Mouse (Mus musculus): ENCODE measurements at regions not wholly inside any gene's neighbourhood (a gene's known extent, or its start where the extent isn't known, plus 50 kb on each side); places are given as distances from the start of the nearest gene placed in this dataset.

DNA sequence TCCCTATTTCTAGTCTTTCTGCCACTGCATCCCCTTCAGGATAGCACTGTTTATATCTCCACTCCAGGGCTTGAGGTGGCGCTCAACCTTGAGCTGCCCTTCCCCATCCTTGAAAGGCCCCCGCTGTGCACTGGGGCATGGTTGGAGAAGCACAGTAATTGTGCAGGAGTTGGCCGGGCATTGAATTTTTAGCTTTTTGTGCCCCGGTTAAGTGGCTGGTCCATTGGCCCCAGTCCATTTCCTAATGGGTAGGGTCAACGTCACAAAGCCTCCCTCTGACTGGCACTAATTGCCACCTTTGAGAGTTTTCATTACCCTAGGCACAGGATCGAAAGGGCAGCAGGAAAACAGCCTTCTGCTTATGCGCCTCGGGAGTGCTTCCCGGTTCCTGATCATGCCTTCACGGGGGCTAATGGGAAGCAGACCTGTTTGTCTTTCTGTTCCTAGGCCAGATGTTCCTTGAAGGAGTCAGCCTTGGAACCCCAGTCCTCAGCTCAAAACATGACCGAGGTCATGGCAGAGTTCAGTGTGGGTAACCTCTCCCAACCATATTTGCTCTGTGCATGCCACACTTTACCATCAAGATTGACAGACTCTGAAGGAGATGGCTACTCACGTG is 80.5 kb upstream of the Ankrd55 start:
- intact Hi-C loops (cut with DNase I): no loop called here

DNA sequence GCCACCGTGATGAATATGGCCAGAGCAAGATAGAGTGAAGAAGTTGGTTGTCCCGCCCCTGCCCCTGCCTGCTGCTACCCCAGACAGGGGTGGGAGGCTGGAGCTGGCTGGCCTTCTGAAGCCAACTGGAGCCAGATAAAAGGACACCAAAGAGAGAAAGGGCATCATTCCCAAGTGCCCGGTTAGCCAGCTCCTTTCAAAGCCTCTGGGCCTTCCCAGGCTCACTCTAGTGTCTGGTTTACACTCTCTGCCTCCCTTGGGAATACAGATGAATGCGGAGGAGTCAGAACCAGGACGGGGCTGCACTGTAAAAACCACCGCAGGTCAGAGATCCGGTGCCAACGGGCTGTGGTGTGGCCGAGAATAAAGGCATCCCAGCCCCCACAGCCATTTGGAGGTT is 76.4 kb upstream of the Ankrd55 start:
- intact Hi-C loops (cut with DNase I): no loop called here

- intact Hi-C loops (cut with DNase I): no loop called here
Observed at GRCm38 (mm10) chr13:112212391-112212790, 75.9 kb upstream of the Ankrd55 start.

GRCm38 (mm10) chr13:112213652-112214081 is 74.6 kb upstream of the Ankrd55 start:
- intact Hi-C loops (cut with DNase I): no loop called here

GRCm38 (mm10) chr13:112216084-112216483 is 72.2 kb upstream of the Ankrd55 start:
- intact Hi-C loops (cut with DNase I): no loop called here

DNA sequence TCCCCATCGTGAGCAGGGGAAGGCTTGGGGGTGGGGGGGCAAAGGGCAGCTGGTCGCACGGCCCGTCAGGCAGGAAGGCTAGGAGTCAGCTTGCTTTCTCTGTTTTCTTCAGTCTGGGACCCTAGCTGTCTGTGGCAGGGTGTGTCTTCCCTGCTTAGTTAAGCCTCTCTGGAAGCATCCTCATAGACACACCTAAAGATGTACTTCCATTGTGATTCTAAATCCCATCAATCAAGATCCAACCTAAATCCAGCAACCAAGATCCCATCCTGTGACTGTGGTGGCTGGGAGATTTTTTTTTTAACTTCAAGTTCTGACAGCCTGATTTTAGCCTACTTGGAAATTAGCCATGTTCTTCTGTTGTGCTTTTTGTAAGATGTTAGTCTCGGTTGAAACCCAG is 69.9 kb upstream of the Ankrd55 start:
- intact Hi-C loops (cut with DNase I): no loop called here

GRCm38 (mm10) chr13:112220184-112220583 is 68.1 kb upstream of the Ankrd55 start:
- intact Hi-C loops (cut with DNase I): no loop called here

DNA sequence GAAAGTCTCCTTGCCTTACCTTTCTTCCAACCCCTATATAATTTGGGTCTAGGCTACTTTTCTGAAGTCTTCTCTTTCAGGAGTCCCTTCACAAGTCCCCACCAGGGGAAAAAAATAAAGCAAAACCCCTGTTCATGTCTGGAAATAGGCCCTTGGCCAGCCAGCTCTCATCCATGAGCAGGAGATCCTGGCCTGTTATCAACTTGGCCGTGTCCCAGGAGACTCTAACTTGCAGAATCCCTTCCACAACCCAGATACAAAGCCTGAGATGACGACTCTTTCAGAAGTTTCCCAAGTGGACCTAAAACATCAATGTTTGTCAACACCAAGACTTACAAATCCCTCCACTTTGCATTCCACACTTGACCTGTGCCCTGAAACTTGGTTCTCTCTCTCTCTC is 64.6 kb upstream of the Ankrd55 start:
- intact Hi-C loops (cut with DNase I): no loop called here

- intact Hi-C loops (cut with DNase I): no loop called here
Observed at GRCm38 (mm10) chr13:112227766-112228165, 60.5 kb upstream of the Ankrd55 start.

GRCm38 (mm10) chr13:112228846-112229245 is 59.4 kb upstream of the Ankrd55 start:
- intact Hi-C loops (cut with DNase I): no loop called here

DNA sequence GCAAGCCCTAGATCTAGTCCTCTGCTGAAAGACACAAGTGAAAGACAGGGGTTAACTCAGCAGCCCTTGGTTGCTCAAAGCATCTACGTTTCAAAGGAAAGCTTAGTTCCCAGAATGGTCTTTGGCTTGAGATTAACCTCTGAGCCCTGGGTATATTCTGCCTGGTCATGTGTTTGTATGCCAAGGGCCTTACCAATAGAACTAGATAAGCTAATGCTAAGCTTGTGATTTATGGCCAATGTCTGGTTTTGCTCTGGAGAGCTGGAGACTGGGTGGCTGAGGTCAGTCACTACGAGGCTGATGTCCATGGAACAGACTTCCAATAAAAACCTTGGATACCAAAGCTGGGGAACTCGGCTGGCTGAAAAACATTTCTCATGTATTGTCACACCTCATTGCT is 58.1 kb upstream of the Ankrd55 start:
- intact Hi-C loops (cut with DNase I): no loop called here

DNA sequence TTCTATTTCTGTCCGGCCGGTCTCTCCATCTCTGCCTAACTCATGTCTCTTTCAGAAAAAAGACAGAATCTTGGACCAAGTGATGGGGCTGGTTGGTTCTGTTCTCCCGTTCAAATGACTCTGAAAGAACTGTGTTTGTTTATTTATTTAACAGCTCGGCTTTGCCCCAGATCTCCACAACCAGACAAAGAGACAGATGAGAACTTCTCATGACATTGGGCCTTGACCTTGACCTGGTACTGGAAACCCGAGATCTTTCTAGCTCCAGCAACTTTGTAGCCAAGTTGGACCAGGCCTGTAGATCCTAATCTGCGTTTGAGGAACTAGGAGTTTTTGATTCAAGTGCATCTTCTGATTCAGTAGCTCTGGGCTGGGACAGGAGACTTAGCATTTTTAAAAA is 53.6 kb upstream of the Ankrd55 start:
- intact Hi-C loops (cut with DNase I): no loop called here

- intact Hi-C loops (cut with DNase I): no loop called here
Observed at GRCm38 (mm10) chr13:112236956-112237355, 51.3 kb upstream of the Ankrd55 start.

DNA sequence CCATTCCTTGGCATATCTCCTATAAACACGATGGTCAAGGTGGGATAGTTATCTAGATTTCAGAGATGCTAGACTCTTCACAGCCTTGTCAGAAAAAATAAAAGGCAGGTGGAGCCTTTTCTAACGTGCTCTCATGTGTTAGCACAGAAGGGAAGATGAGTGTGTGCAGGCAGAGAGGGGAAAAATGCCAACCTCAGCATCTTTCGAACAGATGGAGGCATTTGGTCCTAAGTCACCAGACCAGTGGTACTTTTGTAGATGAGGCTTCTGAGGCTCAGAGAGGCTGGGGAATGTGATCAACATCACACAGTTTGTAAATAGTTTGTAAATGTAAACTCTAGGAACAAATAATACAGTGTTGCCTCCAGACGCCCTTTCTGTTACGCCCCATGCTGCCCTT is 50.9 kb upstream of the Ankrd55 start:
- intact Hi-C loops (cut with DNase I): no loop called here

- intact Hi-C loops (cut with DNase I): no loop called here
Observed at GRCm38 (mm10) chr13:112237917-112238316, 50.3 kb upstream of the Ankrd55 start.

All from adrenal gland (tissue).